Mouse (Mus musculus) left cerebral cortex, adult 11 months (tissue): ENCODE results near the gene Pakap.

Experiments
- DNase-seq: peaks from one replicate; pipeline ENCODE4 v3.0.0; 2022; ENCODE audit warnings: low spot score

Pakap gene

DNA sequence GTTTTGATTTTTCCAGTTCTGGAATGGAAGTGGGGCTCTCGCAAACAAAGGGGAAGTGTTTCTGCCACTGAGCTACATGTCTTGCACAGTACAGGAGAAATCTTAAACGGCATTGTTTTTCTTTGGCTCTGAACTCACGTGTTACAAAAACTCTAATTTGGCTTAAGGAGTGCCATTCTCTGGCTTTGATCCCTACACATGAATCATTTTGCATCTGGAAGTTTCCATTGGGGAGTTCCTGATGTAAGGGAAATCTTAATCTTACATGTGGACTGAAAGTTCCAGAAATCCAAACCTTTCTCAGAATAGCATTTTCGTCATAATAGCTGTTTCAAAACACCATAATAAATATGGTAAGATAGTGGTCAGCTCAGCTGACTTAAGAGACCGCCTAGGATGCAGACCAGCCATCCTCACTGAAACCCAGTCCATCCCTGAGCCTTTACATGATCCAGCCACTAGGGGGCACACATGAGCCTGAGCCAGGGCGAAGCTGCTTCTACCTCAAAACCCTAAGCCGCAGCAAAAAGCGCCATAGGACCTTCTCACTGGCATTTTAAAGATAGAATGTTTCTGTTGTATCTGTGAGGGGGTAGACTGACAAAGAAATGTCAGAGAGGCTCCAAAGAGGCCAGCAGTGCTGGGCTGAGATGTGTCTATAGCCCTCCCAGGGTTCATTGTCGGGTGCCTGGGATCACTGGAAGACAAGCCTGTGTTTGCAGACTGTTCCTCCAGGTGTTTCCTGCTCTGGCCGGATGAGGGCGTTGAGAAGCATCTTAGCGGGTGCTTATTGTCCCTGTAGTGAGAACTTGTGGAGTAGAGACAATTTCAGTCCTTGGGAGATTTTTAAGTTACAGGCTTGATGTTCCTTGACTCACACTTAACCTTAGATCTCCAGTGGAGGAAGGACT is 105.3 kb downstream of the Pakap start:
- peak; percentile 68 for DNase-seq

DNA sequence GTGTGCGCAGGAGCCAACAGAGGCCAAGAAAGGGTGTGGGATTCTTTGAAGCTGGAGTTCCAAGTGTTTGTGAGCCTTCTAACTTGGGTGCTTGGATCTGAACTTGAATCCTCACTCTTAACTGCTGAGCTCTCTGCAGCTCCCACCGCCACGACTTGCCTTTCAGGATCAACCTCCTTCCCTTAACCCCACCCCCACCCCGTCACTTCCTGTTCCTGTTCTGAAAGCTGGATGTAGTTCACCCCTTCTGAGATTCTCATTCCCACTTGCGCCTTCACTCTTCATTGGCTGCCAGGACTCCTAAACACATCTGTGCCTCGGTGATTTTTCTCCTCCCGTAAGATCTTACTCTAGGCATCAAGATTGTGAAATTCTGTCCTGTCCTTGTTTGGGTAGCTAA is 106.4 kb downstream of the Pakap start:
- no peak for DNase-seq

DNA sequence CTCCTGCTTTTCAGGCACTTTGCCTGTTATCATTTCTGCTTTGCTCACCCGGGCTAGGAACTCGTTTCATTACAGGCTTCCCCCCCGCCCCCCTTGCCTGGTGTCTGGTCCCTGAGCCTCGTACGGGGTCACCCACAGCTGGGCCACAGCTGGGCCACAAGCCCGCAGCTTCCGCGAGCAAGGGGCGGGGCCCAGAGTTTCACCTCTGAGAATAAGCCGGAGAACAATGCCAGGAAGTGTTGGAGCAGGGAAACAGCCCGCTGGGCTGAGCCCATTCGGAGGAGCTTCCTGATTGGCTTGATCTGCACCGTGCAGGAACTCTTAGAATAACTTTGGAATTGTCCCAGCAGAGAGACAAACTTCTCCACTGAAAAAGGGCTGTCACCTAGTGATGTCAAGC is 107.4 kb downstream of the Pakap start:
- DNase-seq, result no peak

DNA sequence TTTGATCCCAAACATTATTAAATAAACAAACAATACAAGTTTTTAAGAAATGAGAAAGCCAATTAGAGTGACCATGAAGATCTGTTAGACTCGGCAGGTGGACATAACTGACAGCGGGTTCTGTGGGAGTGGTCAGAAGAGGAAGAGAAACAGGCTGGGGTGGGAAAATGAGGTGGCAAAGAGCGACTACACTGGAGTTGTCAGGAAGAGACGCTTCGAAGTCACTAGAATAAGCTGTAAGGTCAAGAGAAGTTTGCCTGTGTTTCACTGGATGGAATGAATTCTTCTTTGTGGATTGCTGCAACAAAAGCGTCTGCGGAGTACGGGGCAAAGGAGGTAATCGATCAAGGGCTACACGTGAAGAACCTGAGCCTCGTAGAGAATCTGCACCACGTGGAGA is 109.9 kb downstream of the Pakap start:
- no peak for DNase-seq

DNA sequence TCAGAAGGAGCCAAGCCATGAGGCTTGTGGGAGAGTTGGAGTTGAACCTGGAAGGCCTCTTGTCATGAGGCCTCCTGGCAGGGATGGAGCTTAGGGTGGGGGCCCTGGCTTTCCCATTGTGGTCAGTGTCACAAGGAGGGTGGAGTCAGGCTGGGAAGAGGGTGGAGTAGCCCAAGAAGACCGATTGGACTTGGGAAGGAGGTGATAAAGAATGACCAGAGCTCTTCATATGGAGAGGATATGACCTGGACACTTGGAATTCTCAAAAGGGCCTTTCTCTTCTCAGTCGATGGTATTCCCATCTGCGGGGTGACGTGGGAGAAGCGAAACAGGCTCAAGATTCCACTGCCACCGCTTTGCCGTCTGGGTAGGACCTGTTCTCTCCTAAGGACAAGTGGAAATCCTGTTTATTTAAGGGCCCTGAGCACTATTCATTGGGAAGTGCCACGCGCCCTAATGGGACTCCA is 111.0 kb downstream of the Pakap start:
- no peak for DNase-seq

DNA sequence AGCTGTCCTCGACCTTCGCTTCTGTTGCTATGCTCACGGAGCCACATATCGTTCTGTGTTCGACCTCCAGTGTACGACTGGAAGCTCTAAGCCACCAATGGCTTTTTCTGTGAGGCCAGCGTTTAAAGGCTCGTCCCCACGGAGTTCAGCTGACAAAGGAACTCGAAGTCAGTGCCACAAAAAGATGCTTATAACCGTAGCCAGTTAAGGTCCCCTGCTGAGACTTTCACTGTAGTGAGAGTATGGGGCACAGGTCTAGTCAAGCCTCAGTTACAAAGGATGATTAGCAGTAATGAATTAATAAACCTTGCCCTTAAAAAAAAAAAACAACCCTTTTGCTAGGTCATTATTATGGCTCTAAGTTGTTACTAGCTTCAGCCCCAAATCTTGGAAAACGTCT is 112.2 kb downstream of the Pakap start:
- DNase-seq, result no peak

DNA sequence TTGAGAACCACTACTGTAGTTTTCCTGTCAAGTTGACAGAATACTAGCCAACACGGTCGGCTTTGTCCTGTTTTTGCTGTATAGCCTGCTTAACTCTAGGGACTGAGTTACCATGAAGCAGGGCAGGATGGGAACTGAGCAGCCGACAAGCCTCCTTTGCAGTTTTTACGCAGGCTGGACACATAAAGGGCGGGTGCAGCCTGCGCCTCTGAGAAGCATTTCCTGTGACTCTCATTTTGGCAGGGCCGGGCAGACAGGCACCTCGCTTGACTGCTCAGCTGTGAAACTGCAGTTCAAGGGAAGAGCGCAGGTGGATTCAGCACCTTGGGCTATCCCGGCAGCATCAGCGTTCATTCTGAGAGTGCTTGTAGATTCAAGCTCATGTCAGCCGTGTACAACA is 113.5 kb downstream of the Pakap start:
- no peak for DNase-seq

DNA sequence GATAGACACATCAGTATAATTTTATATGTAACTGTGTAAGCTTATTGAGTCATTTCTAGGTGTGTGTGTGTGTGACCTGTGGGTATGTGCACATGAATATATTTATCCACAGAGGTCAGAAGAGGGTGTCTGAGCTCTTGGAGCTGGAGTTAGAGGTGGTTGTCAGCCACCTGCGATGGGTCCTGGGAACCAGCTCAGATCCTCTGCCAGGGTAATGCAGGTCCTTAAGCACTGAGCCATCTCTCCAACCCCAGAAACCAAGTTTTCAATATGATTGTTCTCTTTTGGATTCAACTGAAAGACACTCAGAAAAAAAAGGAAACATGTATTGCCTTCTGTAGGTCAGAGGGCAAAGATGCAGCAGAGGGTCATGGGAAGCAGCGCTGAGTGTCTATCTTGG is 114.4 kb downstream of the Pakap start:
- no peak for DNase-seq

DNA sequence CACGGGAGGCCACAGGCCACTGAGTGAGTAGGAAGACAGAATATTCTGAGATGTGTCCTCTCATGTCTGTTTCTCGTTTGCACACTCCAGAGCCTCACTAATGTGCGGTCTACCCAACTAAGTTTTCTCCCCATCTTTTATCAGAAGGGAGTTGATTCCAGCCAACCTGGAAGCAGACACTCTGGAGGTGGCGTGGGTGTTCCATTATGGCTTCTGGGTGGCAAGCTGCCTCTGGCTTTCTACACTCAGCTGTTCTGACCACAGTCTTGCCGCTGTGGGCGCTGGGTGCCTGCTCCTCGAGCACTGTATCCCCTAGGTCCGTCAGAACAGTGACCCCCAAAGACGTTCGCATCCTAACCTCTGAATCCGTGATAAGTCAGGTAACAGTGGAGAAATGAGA is 115.0 kb downstream of the Pakap start:
- DNase-seq, result no peak

DNA sequence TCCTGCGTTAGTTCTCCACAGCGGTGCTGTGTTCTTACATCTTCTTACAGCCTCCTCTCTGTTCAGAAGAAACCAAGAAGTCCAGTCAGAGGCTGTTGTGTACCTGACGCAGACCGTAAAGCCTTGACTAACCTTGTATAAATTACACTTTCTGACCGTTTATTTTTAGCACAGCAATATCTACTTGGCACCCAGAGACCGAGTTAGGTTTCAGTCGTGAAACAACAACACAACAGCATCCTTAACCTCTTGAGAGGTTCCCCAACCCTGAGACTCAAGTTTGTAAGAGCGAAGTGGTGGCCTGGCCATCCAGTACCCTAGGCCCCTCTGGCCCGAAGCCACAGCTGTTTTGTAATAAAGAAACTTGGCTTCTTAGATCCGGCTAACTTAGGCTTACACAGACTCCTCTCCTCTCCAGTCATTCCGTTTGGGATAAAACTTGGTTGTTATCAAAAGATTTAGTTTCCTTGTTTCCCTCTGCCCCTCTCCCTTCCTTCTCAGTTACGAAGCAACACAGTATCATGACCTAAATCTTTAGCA is 116.8 kb downstream of the Pakap start:
- DNase-seq, result no peak

DNA sequence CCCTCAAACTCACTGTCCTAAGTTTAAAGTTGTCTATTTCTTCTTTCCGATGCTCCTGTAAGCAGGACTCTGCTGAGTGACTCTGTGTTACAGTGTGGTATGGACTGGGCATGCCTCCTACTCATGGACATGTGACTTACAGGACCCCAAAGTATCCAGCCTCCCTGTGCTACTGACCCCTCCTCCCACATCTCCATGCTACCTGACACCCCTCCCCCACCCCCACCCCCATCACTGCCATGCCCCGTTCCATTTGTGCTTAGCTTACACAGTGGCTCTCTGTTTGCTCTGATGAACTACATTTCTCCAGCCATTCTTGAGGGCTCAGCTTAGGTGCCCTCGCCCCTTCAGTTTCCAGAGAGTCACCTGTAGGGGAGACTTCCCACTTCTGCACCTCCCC is 118.8 kb downstream of the Pakap start:
- no peak for DNase-seq

DNA sequence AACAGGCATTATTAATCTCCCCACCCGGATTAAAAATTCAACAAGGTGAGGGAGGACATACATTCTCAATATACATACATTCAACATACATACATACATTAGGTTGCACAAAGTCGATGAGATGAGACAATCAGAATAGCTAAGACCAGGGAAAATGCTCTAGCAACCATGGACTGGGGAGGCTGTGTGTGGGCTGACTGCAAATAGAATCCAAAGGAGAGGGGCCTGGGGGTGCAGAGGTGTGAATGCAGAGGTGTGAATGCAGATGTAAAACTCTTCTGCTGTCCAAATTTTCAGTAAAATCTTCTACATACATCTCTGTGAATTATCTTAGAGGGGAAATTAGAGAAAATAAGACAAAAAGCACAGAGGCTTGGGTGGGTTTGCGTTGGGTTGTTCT is 119.6 kb downstream of the Pakap start:
- no peak for DNase-seq

DNA sequence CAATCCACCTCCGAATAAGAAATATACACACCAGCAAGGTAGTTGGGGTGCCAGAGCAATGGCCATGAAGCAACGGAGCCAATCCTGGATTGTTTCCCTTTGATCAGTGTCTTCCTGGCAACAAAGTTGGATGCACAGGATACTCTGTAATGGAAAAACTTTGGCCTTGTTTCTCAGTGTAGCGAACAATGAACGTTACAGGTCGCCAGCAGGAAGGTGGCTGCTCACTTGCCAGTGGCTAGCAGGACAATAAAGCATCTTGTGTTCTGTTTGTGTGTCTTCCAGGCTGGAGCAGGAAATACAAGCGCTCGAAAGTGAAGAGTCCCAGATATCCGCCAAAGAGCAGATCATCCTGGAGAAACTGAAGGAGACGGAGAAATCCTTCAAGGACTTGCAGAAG is 120.2 kb downstream of the Pakap start:
- DNase-seq, result no peak

DNA sequence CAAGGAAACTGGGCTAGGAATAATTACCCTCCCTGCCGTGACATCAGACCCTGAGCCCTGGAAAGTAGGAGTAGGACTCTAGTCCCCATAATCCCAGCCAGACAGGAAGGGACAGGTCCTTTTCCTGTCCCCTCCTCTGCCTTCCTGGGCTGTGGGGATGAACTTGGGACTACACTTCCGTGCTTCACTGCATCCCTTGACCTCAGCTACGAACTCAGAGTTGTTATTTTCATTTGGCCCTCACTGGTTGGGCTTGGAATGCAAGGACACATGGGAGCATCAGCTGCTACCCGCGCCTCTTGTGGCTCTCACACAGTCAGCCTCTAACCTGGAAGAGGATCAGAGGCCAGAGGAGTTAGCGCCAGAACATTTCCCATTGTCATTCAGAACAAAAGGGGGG is 122.0 kb downstream of the Pakap start:
- no peak for DNase-seq

DNA sequence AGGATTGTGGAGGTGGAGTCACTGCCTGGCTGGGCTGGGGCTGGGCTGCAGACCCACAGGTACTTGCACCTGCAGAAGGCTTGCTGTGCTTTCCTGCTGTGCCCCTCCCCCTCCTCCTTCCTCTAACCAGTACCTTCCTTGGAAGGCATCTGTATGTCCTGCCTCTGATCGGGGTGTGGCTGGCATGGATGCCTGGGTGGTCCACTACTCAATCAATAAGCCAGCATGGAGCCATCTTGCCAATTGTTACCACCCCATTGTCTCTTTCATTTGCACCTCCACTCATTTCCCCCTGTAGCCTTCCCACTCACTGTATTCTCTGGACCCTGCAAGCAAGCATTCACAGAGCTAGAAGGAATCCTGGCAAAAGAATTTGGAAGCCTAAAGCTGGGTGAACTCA is 122.8 kb downstream of the Pakap start:
- DNase-seq, result no peak

DNA sequence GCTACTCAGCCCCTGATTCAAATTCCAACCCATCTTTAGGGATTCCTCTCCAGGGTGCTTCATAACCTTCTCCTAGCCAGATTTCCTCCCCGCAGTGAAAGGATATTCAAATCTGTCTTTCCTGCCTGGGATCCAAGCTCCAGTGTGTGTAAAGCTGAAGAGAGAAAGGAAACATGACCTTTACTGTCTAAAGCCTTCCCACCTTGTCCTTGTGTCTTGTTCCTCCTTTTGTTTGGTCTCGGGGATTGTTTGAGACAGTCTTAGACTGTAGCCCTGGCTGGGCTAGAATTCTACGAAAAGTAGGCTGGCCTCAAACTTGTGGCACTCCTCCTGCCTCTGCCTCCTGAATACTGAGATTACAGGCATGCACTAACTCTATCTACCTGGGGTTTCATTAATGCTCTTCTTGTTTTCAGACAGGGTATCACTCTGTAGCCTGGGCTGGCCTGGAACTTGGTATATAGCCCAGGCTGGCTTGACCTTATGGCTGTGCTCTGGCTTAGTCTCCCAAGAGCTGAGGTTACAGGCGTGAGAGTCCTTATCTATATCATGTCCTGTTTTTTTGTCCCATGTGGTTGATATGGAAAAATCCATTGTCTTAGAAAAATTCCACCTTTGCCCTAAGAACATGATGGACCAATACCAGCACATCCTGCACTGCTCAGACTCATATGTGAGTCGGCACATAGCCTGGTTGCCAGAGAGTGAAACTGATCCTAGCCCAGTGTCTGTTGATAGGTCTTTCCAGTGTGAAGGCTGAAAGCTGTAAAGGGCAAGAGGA is 126.6 kb downstream of the Pakap start:
- DNase-seq, result no peak

DNA sequence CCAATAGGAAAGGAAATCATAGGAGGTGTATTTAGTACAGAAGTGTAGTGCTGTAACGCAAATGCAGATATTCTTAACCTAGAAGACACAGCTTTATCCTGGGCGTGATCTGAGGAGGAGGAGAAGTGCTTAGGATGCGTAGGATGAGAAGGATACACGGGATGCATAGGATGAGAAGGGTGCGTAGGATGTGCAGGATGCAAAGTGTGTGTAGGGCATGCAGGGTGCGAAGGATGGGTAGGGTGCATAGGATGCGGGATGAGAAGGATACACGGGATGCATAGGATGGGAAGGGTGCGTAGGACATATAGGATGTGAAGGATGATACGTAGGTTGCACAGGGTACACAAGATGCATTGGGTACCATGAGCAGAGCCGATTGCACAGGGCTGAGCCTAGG is 129.0 kb downstream of the Pakap start:
- DNase-seq, result no peak

DNA sequence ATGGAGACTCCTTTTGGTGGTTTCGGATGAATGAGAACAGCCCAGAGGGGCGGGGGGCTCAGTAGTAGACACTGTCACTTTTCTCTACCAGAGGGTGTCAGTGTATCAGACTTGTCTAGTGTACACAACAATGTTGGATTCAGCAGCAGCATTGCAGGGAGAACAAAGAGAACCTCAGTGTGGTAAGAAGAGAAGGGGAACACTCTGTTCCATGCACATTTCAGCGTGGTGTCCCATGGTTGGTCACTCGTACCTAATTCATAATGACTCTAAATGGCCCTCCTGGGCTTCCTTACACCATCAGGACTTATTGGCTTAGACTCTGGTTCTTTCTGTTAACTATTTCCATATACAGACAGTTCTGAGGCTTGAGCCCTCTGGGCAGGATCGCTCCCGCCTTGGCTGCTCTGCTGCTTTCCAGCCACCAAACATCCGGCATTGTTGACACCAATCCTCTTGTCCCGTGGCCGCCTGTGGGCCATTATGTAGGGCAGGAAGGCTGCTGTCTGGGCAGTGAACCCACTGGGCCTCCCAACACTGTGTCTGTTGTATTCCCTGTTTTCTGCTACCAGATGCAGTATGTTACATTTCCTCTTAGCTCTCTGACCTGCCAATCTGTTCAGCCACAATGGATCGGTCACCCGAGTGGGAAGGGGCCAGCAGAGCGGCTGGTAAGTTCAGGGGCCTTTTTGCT is 130.1 kb downstream of the Pakap start:
- DNase-seq, result no peak

DNA sequence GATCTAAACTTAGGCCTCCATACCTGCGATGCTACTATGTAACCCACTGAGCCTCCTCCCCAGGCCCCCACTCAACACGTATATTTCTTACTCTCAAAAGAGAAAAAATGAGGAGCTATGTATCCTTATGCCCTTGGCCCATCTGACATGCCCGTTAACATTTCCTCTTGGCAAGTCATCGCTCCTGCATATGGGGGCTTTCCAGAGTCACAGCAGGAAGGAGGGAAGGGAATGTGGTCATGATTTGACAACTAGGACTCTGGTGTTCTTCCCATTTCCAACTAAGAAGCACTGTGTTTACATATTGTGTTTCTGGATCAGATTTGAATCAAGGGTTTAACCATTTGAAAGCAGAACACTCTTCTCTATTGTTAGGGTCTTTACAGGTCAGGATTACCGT is 133.6 kb downstream of the Pakap start:
- DNase-seq, result no peak

DNA sequence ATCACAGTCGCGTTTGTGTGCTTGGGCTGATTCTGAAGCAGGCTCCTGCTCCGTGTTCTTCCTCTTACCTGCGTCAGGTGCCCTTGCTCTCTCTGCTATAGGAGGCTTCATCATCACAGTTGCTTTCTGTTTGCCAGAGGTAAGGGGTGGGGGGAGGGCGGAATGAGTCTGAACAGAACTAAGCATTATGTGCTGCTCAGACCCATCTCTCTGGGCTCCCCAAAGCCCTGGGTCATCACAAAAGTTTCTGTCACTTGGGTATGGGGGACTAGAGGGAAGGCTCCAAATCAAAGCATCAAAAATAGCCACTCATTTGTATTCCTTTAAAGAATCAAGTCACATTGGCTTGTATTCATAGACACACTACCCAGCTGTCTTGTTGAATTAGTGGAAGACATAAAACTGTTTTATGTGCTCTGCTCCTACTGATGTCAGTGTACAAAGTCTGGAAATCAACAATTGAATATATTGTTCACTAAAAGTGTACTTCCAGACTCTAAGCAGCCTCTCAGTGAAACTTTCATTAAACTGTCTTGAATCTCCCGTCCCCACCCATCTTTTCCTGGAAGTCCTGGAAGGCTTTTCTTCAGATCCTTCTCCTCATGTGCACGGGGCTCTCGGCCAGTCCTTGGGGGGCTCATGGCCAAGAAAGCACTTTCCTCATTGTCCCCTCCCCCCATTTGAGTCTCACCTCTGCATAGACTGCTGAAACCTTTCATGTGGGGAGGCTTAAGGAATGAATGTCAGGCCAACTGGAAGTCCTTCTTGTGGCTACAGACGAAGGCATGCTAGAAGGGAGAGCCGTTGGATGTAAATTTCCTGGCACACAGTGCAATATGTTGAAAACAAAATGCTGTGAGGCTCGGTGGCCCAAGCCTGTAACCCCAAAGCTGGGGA is 135.8 kb downstream of the Pakap start:
- no peak for DNase-seq

DNA sequence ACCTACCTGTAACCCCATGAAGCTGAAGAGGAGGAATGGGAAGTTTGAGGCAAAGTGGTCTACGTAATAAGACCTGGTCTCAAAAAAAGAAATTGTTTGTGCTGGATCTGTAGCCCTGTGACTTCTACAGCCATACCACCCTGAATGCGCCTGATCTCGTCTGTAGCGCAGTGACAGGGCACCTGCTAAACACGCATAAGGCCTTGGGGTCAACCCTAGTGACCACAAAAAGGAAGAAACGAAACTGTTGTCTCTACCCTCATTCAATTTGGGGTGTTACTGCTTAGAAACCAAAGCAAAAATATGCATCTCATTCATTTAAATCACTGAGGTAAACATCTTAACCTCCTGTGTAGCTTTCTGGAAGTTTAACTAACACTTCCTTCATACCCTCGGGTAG is 136.6 kb downstream of the Pakap start:
- no peak for DNase-seq
